Mouse (Mus musculus) adrenal gland, adult 2 months (tissue): ENCODE measurements around the gene Lrp11. TPM values are rescaled to one million over a fixed set of nuclear protein-coding genes. Genes with fewer than 3 reads are reported as not detected.
A peak's percentile ranks its signal among the peaks of the same experiment; 100 is the strongest.
"Not testable (repeated sequence)": the region's sequence is repeated elsewhere in the genome, so short reads cannot be mapped to it uniquely, and the experiment has no call there.

ENCODE experiments used
- DNase-seq: peaks from one replicate; pipeline ENCODE4 v3.0.0; 2021
- long read RNA-seq: library from polyadenylated mRNA; stranded (forward); transcript quantifications from one replicate; pipeline ENCODE4 v2.0.0, GENCODE M21; 2021
- polyA plus RNA-seq: library from polyadenylated mRNA; depleted of rRNA; stranded (reverse); fragments of >200 nt; gene quantifications from 2 replicates; pipeline ENCODE4 v1.2.3, GENCODE M21; 2012; rRNA removed
- total RNA-seq, 2 experiments: library from RNA; stranded (reverse); gene quantifications; 2 replicates each; pipeline ENCODE4 v1.2.3; 2021

Gene Lrp11
- total RNA-seq (10 to 100 TPM; 19.4 to 23.7 TPM), polyA plus RNA-seq (64.0 and 73.2 TPM in 2 replicates)
- long read RNA-seq, transcript Lrp11-201 (7 exons, 3,386 nt), result major isoform, 30 of 34 reads
- long read RNA-seq, partial matches to known transcripts, result 0 of 34 reads
- long read RNA-seq, other reads (novel, unspliced or antisense), result 3 of 34 reads

GRCm38 (mm10) chr10:7589592-7590233 is at the start of gene Lrp11:
TSS of gene Lrp11 (plus strand) at chr10:7589800.
- peak; percentile 96 for DNase-seq

DNA sequence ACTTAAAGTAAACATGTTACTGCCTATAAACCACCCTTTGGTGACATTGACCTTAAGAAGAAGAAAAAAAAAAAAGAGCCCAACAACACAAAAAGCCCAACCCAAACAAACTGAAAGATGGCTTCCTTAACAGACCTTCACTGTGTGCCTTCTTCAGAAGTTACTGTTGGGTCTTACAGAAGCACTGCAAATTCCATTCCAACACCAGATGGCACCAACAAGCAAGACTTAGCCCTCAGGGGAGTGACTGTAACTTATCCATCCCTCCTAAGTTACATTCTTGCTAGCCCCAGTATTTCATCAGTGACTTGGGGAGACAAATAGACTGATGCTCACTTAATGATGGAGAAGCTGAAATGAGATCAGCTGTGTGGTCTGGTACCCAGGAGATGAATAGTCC is 11.6 kb upstream of the Lrp11 start:
- DNase-seq, result peak; percentile 27

DNA sequence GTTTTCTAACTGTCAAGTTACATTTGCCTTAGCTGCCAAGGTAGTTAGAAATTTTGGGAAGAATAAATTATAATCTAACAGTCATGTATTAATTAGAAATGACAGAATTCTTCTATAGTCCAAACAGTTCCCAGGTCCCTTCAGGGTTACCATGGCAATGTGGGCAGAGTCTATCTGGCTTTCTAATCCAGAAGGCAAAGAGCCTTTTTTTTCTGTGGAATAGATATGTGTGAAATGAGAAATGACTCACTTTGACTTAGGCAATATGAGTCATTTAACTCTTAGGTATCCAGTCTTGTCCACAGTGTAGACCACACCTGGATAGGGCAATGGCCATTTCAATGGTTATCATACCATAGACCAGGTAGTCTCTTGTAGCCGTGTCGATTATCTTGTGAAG is 8.2 kb upstream of the Lrp11 start:
- DNase-seq, result no peak

- no peak for DNase-seq
Observed at GRCm38 (mm10) chr10:7582157-7582890, 7.3 kb upstream of the Lrp11 start.

DNA sequence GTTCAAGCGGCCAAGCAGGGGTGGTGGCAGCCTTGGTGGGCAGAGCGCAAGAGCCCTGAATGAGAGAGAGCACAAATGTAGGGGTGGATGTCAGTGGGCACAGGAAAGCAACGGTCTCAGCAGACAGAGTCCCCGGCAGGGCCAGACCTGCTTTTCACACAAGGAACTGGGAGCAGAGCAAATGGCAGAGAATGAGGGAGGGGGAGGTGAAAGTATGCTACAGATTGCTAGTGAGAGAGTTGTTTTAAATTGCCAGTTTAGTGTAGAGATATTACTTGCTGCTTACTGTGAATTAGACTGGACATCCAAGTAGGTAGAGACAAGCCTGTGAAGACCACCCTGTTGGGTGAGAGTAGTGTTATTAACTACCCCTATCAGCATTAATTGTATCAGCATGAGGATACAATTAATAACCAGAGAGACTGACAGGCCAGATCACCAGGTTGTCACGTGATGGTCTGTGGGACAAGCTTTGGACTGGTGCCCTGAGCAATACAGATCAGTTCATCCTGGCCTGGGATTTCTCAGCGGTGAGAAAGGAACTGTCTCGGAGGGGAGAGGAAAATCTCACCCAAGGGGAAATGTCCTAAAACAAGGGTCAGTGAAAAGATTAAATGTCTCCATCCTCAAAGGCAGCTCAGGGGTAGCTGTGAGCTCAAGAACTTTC is 6.6 kb upstream of the Lrp11 start:
- DNase-seq, result no peak

- peak; percentile 48 for DNase-seq
Observed at GRCm38 (mm10) chr10:7586771-7587170, 2.8 kb upstream of the Lrp11 start.

GRCm38 (mm10) chr10:7590234-7590689 is 662 bp downstream of the Lrp11 start:
- no peak for DNase-seq

DNA sequence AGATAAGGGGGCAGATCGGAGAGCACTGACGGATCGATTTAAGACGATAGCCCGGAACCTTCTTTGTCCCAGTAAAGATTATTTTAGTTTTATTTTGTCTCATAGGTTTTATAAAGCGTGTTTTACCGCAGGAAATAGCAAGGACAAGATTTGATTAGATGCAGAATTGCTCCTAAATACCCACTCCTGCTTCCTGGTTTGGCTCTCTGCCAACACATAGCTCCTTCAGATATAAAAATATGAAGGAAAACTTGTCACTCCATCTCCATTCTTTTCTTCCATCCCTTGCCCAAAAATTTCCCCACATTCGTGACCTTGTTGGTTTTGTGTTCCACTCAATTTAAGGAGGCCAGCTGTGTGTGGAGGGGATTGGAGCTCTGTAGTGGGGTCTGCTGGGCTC is 1.2 kb downstream of the Lrp11 start:
- DNase-seq, result no peak

- no peak for DNase-seq
Observed at GRCm38 (mm10) chr10:7594797-7595196, 5.2 kb downstream of the Lrp11 start.

GRCm38 (mm10) chr10:7596251-7596650 is 6.7 kb downstream of the Lrp11 start:
- DNase-seq, result no peak

DNA sequence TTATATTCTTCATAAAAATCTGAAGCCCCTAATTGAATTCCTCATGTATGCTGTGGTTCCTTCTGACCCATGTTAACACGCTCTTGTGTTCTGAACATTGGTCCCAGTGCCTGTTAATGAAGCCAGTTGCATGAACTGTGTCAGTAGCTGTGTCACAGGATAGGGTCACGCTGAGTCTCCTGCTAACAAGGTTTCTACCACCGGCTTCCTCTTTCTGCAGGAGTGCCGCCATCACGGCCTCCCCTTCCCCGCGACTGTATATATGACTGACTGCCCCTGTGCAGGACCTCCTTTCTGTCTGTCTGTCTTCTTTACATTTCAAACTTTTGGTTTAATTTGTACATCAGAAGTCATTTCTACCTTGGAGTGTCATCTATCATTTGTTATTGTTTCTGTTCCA is 8.6 kb downstream of the Lrp11 start:
- no peak for DNase-seq

DNA sequence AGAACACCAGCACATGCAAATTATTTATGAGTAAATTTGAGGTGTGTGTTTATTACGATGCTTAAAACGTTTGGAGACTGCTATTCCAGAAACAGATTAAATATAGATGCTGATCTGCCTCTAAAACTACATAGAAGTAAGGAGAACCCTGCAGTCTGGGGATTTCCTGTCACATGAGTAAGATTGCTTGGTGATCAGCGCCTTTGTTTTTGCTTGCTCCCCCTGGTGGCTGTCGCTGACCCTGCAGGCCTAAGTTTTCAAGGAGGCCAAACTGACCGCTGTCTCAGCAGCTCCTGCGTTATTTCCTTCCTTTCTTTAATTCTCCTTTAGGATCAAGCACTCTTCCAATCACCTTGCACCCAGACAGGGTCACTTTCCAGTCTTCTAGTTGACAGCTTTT is 11.0 kb downstream of the Lrp11 start:
- DNase-seq, result peak; percentile 78

GRCm38 (mm10) chr10:7605168-7605567 is 15.6 kb downstream of the Lrp11 start:
- DNase-seq, result no peak

- DNase-seq, result no peak
Observed at GRCm38 (mm10) chr10:7606437-7606836, 16.8 kb downstream of the Lrp11 start.

GRCm38 (mm10) chr10:7608611-7609010 is 19.0 kb downstream of the Lrp11 start:
- no peak for DNase-seq

- no peak for DNase-seq
Observed at GRCm38 (mm10) chr10:7611647-7612046, 22.0 kb downstream of the Lrp11 start.

DNA sequence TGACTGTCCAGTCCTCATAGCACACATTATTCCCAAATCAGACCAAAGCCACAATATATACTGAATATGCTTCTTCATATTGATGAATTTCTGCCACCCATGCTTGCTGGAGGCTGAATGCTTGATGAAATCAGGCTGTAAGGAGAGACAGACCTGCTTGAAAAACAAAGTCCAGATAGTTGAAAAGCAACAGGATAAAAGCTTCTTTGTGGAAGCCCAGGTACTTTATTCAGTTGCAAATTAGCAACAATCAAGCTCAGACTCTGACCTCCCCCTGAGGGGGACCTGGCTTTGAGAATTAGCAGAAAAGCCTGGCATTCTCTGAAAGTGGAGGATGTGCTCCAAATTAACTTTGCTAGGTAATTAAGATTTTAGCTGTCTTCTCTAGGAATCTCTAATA is 22.6 kb downstream of the Lrp11 start:
- not testable (repeated sequence) for DNase-seq

DNA sequence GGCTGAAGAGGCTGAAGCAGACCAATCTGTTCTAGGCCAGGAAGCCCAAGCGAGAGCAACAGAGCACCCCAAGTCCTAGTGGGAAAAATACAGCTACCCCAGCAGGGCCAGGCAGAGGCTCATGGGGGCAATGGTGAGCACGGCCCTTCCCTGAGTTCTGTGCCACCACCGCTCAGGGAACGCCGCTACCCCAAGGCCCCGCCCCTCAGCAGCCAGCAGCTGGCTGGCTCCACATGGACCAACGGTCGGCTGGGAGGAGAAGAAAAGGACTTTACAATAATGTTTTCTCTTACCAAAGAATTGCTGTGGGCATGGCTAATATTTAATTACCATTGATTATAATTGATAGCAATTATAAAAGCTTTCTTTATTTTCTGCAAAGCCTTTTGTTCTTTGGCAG is 25.2 kb downstream of the Lrp11 start:
- DNase-seq, result no peak

- DNase-seq, result not testable (repeated sequence)
Observed at GRCm38 (mm10) chr10:7617146-7617545, 27.5 kb downstream of the Lrp11 start.

DNA sequence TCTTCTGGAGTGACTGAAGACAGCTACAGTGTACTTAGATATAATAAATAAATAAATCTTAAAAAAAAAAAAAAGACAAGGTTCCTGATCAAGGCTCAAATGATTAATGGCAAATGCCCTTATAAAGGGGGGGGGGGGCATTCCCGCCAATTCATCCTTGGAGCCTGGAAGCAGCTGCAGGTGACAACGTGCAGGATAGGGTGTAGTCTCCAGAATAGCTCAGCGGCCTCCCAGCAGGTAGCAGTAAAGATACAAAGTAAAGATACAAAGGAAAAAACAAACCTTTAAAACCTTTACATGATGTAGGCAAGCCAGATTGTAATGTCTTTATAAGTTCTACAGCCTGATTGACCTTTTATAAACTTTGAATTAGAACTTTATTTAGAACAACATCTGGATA is 28.0 kb downstream of the Lrp11 start:
- DNase-seq, result not testable (repeated sequence)

DNA sequence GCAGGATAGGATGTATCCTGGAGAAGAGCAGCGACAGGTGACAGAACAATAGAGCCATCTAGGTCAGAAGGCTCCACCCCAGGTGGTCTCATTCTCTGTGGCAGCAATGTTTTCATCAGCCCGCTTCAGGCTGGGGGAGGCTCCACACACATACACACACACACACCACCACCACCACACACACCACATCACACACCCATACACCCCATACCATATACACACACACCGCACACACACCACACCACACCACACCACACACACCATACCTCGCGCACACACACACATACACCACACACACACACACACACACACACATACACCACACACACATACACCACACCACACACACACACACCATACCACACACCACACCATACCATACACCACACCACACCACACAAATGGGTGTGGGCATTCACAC is 30.2 kb downstream of the Lrp11 start:
- no peak for DNase-seq

GRCm38 (mm10) chr10:7620723-7621122 is 31.1 kb downstream of the Lrp11 start:
- DNase-seq, result no peak

- DNase-seq, result no peak
Observed at GRCm38 (mm10) chr10:7622378-7622777, 32.8 kb downstream of the Lrp11 start.
